Mouse (Mus musculus): ENCODE results near the gene Rhbdd3. TPM values are rescaled to one million over a fixed set of nuclear protein-coding genes. Genes with fewer than 3 reads are reported as not detected.

Rhbdd3 gene
- polyA plus RNA-seq, 1 experiment from 2014 or later: 30.5 TPM

- H3K27ac ChIP-seq (ENCODE audit: low read length): no peak overlapping the region
- no peak overlapping the region for H3K4me3 ChIP-seq (ENCODE audit: low read length)
- ATAC-seq (replicated peaks; ENCODE audit: extremely low read depth, insufficient read depth, low FRiP score): no peak
- peaks cover 10% of the 10 kb centered on the region for H3K4me1 ChIP-seq (ENCODE audit: control insufficient read depth, insufficient read depth, low read length)
- no peak overlapping the region for H3K9ac ChIP-seq (ENCODE audit: low read length)
- no peaks in the 10 kb centered on the region for H3K36me3 ChIP-seq (ENCODE audit: control insufficient read depth, insufficient read depth)
- 65% methylated on average over 11 of the region's 11 CpGs for WGBS
- no peak overlapping the region for H3K4me2 ChIP-seq (ENCODE audit: low read depth, low read length)
- H3K27me3 ChIP-seq (ENCODE audit: control insufficient read depth, insufficient read depth, low read length): no peaks in the 10 kb centered on the region
- no peaks in the 10 kb centered on the region for H3K9me3 ChIP-seq (replicated peaks; ENCODE audit: control insufficient read depth, low read length)
These were observed 37.2 kb downstream of the Rhbdd3 start for GRCm38 (mm10) chr11:5135914-5136313.

- WGBS: 65% methylated on average over 2 of the region's 2 CpGs
- H3K4me1 ChIP-seq (ENCODE audit: control insufficient read depth, insufficient read depth, low read length): peaks cover 16% of the 10 kb centered on the region
These were observed 39.9 kb downstream of the Rhbdd3 start for GRCm38 (mm10) chr11:5138642-5139041.

GRCm38 (mm10) chr11:5139372-5139771 is 40.6 kb downstream of the Rhbdd3 start:
- WGBS: 87% methylated on average over 9 of the region's 9 CpGs
- no peak overlapping the region for H3K4me2 ChIP-seq (ENCODE audit: low read depth, low read length)
- H3K4me3 ChIP-seq (ENCODE audit: low read length): no peak overlapping the region
- no peak overlapping the region for H3K9ac ChIP-seq (ENCODE audit: low read length)
- H3K27ac ChIP-seq (ENCODE audit: low read length): no peak overlapping the region
- ATAC-seq (replicated peaks; ENCODE audit: extremely low read depth, insufficient read depth, low FRiP score): no peak
- H3K9me3 ChIP-seq (replicated peaks; ENCODE audit: control insufficient read depth, low read length): no peaks in the 10 kb centered on the region
- peaks cover 16% of the 10 kb centered on the region for H3K4me1 ChIP-seq (ENCODE audit: control insufficient read depth, insufficient read depth, low read length)
- no peaks in the 10 kb centered on the region for H3K36me3 ChIP-seq (ENCODE audit: control insufficient read depth, insufficient read depth)
- H3K27me3 ChIP-seq (ENCODE audit: control insufficient read depth, insufficient read depth, low read length): no peaks in the 10 kb centered on the region

More at GRCm38 (mm10) chr11:5138642-5139041, 39.9 kb downstream of the Rhbdd3 start:
- Histone ChIP-seq H3K36me3 (ENCODE audit: control insufficient read depth, insufficient read depth) (no peaks in the 10 kb centered on the region), H3K9ac (ENCODE audit: low read length) (no peak overlapping the region), H3K27ac (ENCODE audit: low read length) (no peak overlapping the region), H3K27me3 (ENCODE audit: control insufficient read depth, insufficient read depth, low read length) (no peaks in the 10 kb centered on the region), H3K9me3 (replicated peaks; ENCODE audit: control insufficient read depth, low read length) (no peaks in the 10 kb centered on the region), H3K4me2 (ENCODE audit: low read depth, low read length) (no peak overlapping the region), H3K4me3 (ENCODE audit: low read length) (no peak overlapping the region)
- no peak for ATAC-seq (replicated peaks; ENCODE audit: extremely low read depth, insufficient read depth, low FRiP score)

- no peaks in the 10 kb centered on the region for H3K27me3 ChIP-seq (ENCODE audit: control insufficient read depth, insufficient read depth, low read length)
- peaks cover 16% of the 10 kb centered on the region for H3K4me1 ChIP-seq (ENCODE audit: control insufficient read depth, insufficient read depth, low read length)
- H3K4me3 ChIP-seq (ENCODE audit: low read length): no peak overlapping the region
- WGBS: 9% methylated on average over 8 of the region's 8 CpGs
- H3K4me2 ChIP-seq (ENCODE audit: low read depth, low read length): no peak overlapping the region
- ATAC-seq (replicated peaks; ENCODE audit: extremely low read depth, insufficient read depth, low FRiP score): peak; percentile 82
- no peaks in the 10 kb centered on the region for H3K36me3 ChIP-seq (ENCODE audit: control insufficient read depth, insufficient read depth)
- peak overlapping the region; percentile 51 for H3K27ac ChIP-seq (ENCODE audit: low read length)
- H3K9ac ChIP-seq (ENCODE audit: low read length): no peak overlapping the region
- no peaks in the 10 kb centered on the region for H3K9me3 ChIP-seq (replicated peaks; ENCODE audit: control insufficient read depth, low read length)
These were observed 41.9 kb downstream of the Rhbdd3 start for GRCm38 (mm10) chr11:5140619-5141018.

GRCm38 (mm10) chr11:5141252-5141651 is 42.5 kb downstream of the Rhbdd3 start:
- H3K9ac ChIP-seq (ENCODE audit: low read length): peak overlapping the region; percentile 33; the same call in 1 of the 2 replicates
- no peak overlapping the region for H3K4me3 ChIP-seq (ENCODE audit: low read length)
- no peaks in the 10 kb centered on the region for H3K9me3 ChIP-seq (replicated peaks; ENCODE audit: control insufficient read depth, low read length)
- peak overlapping the region; percentile 51 for H3K27ac ChIP-seq (ENCODE audit: low read length)
- WGBS: 43% methylated on average over 5 of the region's 5 CpGs
- H3K4me2 ChIP-seq (ENCODE audit: low read depth, low read length): no peak overlapping the region
- H3K27me3 ChIP-seq (ENCODE audit: control insufficient read depth, insufficient read depth, low read length): no peaks in the 10 kb centered on the region
- H3K36me3 ChIP-seq (ENCODE audit: control insufficient read depth, insufficient read depth): no peaks in the 10 kb centered on the region
- peaks cover 16% of the 10 kb centered on the region for H3K4me1 ChIP-seq (ENCODE audit: control insufficient read depth, insufficient read depth, low read length)
- peak; percentile 15; the same call in 1 of the 2 replicates for ATAC-seq (replicated peaks; ENCODE audit: extremely low read depth, insufficient read depth, low FRiP score)

GRCm38 (mm10) chr11:5141965-5142364 is 43.2 kb downstream of the Rhbdd3 start:
- ATAC-seq (replicated peaks; ENCODE audit: extremely low read depth, insufficient read depth, low FRiP score): no peak
- Histone ChIP-seq H3K27ac (ENCODE audit: low read length) (no peak overlapping the region), H3K4me2 (ENCODE audit: low read depth, low read length) (no peak overlapping the region), H3K27me3 (ENCODE audit: control insufficient read depth, insufficient read depth, low read length) (no peaks in the 10 kb centered on the region), H3K9me3 (replicated peaks; ENCODE audit: control insufficient read depth, low read length) (no peaks in the 10 kb centered on the region), H3K9ac (ENCODE audit: low read length) (no peak overlapping the region), H3K36me3 (ENCODE audit: control insufficient read depth, insufficient read depth) (no peaks in the 10 kb centered on the region), H3K4me1 (ENCODE audit: control insufficient read depth, insufficient read depth, low read length) (peaks cover 16% of the 10 kb centered on the region), H3K4me3 (ENCODE audit: low read length) (no peak overlapping the region)
- 74% methylated on average over 2 of the region's 2 CpGs for WGBS

GRCm38 (mm10) chr11:5145600-5145999 is 46.9 kb downstream of the Rhbdd3 start:
- Histone ChIP-seq H3K4me2 (ENCODE audit: low read depth, low read length) (no peak overlapping the region), H3K9ac (ENCODE audit: low read length) (no peak overlapping the region), H3K27me3 (ENCODE audit: control insufficient read depth, insufficient read depth, low read length) (peaks cover 2% of the 10 kb centered on the region; the same call in 1 of the 2 replicates), H3K27ac (ENCODE audit: low read length) (no peak overlapping the region), H3K4me3 (ENCODE audit: low read length) (no peak overlapping the region), H3K36me3 (ENCODE audit: control insufficient read depth, insufficient read depth) (no peaks in the 10 kb centered on the region), H3K9me3 (replicated peaks; ENCODE audit: control insufficient read depth, low read length) (no peaks in the 10 kb centered on the region), H3K4me1 (ENCODE audit: control insufficient read depth, insufficient read depth, low read length) (peaks cover 19% of the 10 kb centered on the region)
- WGBS: 73% methylated on average over 3 of the region's 3 CpGs
- no peak for ATAC-seq (replicated peaks; ENCODE audit: extremely low read depth, insufficient read depth, low FRiP score)

GRCm38 (mm10) chr11:5149249-5149648 is 50.5 kb downstream of the Rhbdd3 start:
- Histone ChIP-seq H3K27me3 (ENCODE audit: control insufficient read depth, insufficient read depth, low read length) (peaks cover 5% of the 10 kb centered on the region; the same call in 1 of the 2 replicates), H3K27ac (ENCODE audit: low read length) (no peak overlapping the region), H3K4me2 (ENCODE audit: low read depth, low read length) (peak overlapping the region; percentile 7; the same call in 1 of the 2 replicates), H3K4me1 (ENCODE audit: control insufficient read depth, insufficient read depth, low read length) (peaks cover 13% of the 10 kb centered on the region), H3K4me3 (ENCODE audit: low read length) (no peak overlapping the region), H3K36me3 (ENCODE audit: control insufficient read depth, insufficient read depth) (no peaks in the 10 kb centered on the region), H3K9me3 (replicated peaks; ENCODE audit: control insufficient read depth, low read length) (no peaks in the 10 kb centered on the region), H3K9ac (ENCODE audit: low read length) (peak overlapping the region; percentile 11; the same call in 1 of the 2 replicates)
- ATAC-seq (replicated peaks; ENCODE audit: extremely low read depth, insufficient read depth, low FRiP score): no peak
- 17% methylated on average over 7 of the region's 7 CpGs for WGBS

- Histone ChIP-seq H3K9me3 (replicated peaks; ENCODE audit: control insufficient read depth, low read length) (no peaks in the 10 kb centered on the region), H3K27ac (ENCODE audit: low read length) (no peak overlapping the region), H3K4me3 (ENCODE audit: low read length) (no peak overlapping the region), H3K9ac (ENCODE audit: low read length) (no peak overlapping the region), H3K4me1 (ENCODE audit: control insufficient read depth, insufficient read depth, low read length) (peaks cover 13% of the 10 kb centered on the region), H3K4me2 (ENCODE audit: low read depth, low read length) (no peak overlapping the region), H3K36me3 (ENCODE audit: control insufficient read depth, insufficient read depth) (no peaks in the 10 kb centered on the region), H3K27me3 (ENCODE audit: control insufficient read depth, insufficient read depth, low read length) (peaks cover 5% of the 10 kb centered on the region; the same call in 1 of the 2 replicates)
- 76% methylated on average over 9 of the region's 9 CpGs for WGBS
- ATAC-seq (replicated peaks; ENCODE audit: extremely low read depth, insufficient read depth, low FRiP score): no peak
These were observed 51.2 kb downstream of the Rhbdd3 start for GRCm38 (mm10) chr11:5149955-5150354.

Measured in heart, embryonic 16.5 days (tissue).